Comparison of ENCODE assay signal across 21 mouse cellular contexts in the genomic region with DNA sequence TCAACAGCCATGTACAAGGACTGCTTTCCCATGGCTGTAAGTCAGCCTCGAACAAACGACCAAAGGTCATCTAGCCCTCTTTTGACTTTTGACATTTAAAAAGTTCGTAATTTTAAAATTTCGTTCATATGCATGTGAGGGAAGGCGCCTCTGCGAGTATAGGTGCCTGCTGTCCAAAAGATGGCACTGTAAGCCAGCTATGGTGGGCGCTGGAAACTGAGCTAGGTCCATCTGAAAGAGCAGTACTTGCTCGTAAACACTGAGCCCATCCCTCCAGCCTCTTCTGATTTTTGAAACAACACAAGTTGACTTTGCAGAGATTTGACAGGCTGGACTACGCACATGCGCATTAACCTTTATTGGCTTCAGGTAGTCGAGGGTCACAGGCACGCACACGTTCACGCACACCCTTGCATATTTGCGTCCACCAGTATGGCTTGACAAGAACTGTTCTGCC. TPM values are rescaled to one million over a fixed set of nuclear protein-coding genes. Genes with fewer than 3 reads are reported as not detected.
DNase-seq lines count a peak whose midpoint lies in the region; ATAC-seq and TF ChIP-seq lines count a peak whose summit lies in the region.
"Had no signal": no experiment of that assay in that cellular context is flagged by ENCODE, and none has a peak within 500 bp of the region (broad histone marks: within the 10 kb centered on the region; RNA-seq: fewer than 3 reads in every experiment).

A gene (plus strand): TSS at position 407 of the 457 bp plus-strand sequence.

- H3K36me3 ChIP-seq in kidney, adult 2 months (ENCODE audit: control insufficient read depth, insufficient read depth, low read length): no peaks in the 10 kb centered on the region
- no peaks in the 10 kb centered on the region for H3K36me3 ChIP-seq in kidney, embryonic 15.5 days
- H3K36me3 ChIP-seq in midbrain, postnatal 0 days (ENCODE audit: insufficient read depth, low read length): no peaks in the 10 kb centered on the region
- no peaks in the 10 kb centered on the region for H3K36me3 ChIP-seq in midbrain, embryonic 13.5 days
- no peaks in the 10 kb centered on the region for H3K36me3 ChIP-seq in MEL (ENCODE audit: control insufficient read depth in 1 of 2, insufficient read depth in 2 of 2, low read length in 2 of 2)
- H3K36me3 ChIP-seq: liver, embryonic 12.5 days had no signal

- 0 out of 2 replicates have a peak, but pooled peaks have one; percentile 17 for TF ChIP-seq CTCF in kidney, adult 2 months (conservative IDR thresholded peaks at IDR 0.05; ENCODE audit: insufficient read depth, insufficient read length, low read depth, low read length)
- peak; percentile 46 for TF ChIP-seq CTCF in midbrain, postnatal 0 days (IDR thresholded peaks at IDR 0.05)
- peak in 2 of 3 experiments; percentile 27 to 35; a peak in 3 of 6 replicates for TF ChIP-seq CTCF in MEL (IDR thresholded peaks at IDR 0.05 in 2 of 3, conservative IDR thresholded peaks at IDR 0.05 in 1 of 3; ENCODE audit: control insufficient read depth in 1 of 3, insufficient read depth in 1 of 3, low read depth in 2 of 3, low read length in 3 of 3, poor library complexity in 1 of 3, severe bottlenecking in 1 of 3)

- H3K9me3 ChIP-seq in kidney, embryonic 15.5 days (replicated peaks): no peaks in the 10 kb centered on the region
- H3K9me3 ChIP-seq in midbrain, postnatal 0 days (ENCODE audit: low read length): no peaks in the 10 kb centered on the region
- H3K9me3 ChIP-seq in midbrain, embryonic 13.5 days: no peaks in the 10 kb centered on the region
- H3K9me3 ChIP-seq in MEL (replicated peaks; ENCODE audit: insufficient read depth, low read length): no peaks in the 10 kb centered on the region
- H3K9me3 ChIP-seq: liver, embryonic 12.5 days had no signal

- no peak within 1 kb of the TSS for H3K27ac ChIP-seq in kidney, adult 2 months (ENCODE audit: insufficient read depth, low read depth, low read length)
- H3K27ac ChIP-seq in kidney, embryonic 15.5 days: no peak within 1 kb of the TSS
- H3K27ac ChIP-seq in midbrain, postnatal 0 days (ENCODE audit: low read depth, low read length): no peak within 1 kb of the TSS
- H3K27ac ChIP-seq in midbrain, embryonic 13.5 days: no peak within 1 kb of the TSS
- H3K27ac ChIP-seq in MEL (ENCODE audit: control insufficient read depth, low read depth, low read length): no peak within 1 kb of the TSS
- H3K27ac ChIP-seq: liver, embryonic 12.5 days had no signal

- no peak for TF ChIP-seq POLR2A in kidney, adult 2 months (IDR thresholded peaks at IDR 0.05; ENCODE audit: low read depth, low read length)
- TF ChIP-seq POLR2A in MEL (IDR thresholded peaks at IDR 0.05; ENCODE audit: control insufficient read depth in 1 of 2, insufficient read depth in 1 of 2, low read depth in 1 of 2, low read length in 2 of 2, poor library complexity in 1 of 2): no peak

- H3K27me3 ChIP-seq in kidney, adult 2 months (replicated peaks; ENCODE audit: control insufficient read depth, insufficient read depth, low read length): no peaks in the 10 kb centered on the region
- H3K27me3 ChIP-seq in kidney, embryonic 15.5 days: no peaks in the 10 kb centered on the region
- no peaks in the 10 kb centered on the region for H3K27me3 ChIP-seq in midbrain, postnatal 0 days (ENCODE audit: insufficient read depth, low read length)
- no peaks in the 10 kb centered on the region for H3K27me3 ChIP-seq in midbrain, embryonic 13.5 days
- H3K27me3 ChIP-seq in MEL (ENCODE audit: control insufficient read depth in 1 of 2, insufficient read depth in 2 of 2, low read length in 2 of 2): no peaks in the 10 kb centered on the region; a peak in 1 of 4 replicates

- TF ChIP-seq RAD21 in MEL (IDR thresholded peaks at IDR 0.05; ENCODE audit: low read depth, low read length): peak; percentile 35

- H3K9ac ChIP-seq in kidney, embryonic 15.5 days: no peak within 1 kb of the TSS
- no peak within 1 kb of the TSS for H3K9ac ChIP-seq in midbrain, postnatal 0 days (replicated peaks; ENCODE audit: low read length, poor library complexity, severe bottlenecking)
- H3K9ac ChIP-seq in midbrain, embryonic 13.5 days (replicated peaks): no peak within 1 kb of the TSS
- H3K9ac ChIP-seq in MEL (ENCODE audit: control insufficient read depth, low read depth, low read length, poor library complexity, severe bottlenecking): no peak within 1 kb of the TSS
- H3K9ac ChIP-seq: forebrain, postnatal 0 days; liver, embryonic 12.5 days had no signal

- WGBS in kidney, adult 2 months: 75% methylated on average over 15 of the region's 15 CpGs
- WGBS in kidney, embryonic 15.5 days: 78% methylated on average over 15 of the region's 15 CpGs
- 79% methylated on average over 15 of the region's 15 CpGs for WGBS in midbrain, postnatal 0 days
- WGBS in midbrain, embryonic 13.5 days: 83% methylated on average over 15 of the region's 15 CpGs

- H3K4me2 ChIP-seq in kidney, embryonic 15.5 days: no peak within 1 kb of the TSS
- H3K4me2 ChIP-seq in midbrain, postnatal 0 days (ENCODE audit: low read depth, low read length, poor library complexity, severe bottlenecking): no peak within 1 kb of the TSS
- no peak within 1 kb of the TSS for H3K4me2 ChIP-seq in midbrain, embryonic 13.5 days (replicated peaks)
- H3K4me2 ChIP-seq: liver, embryonic 12.5 days; midbrain, embryonic 11.5 days had no signal

- no peak for DNase-seq in kidney, adult 2 months
- peak; percentile 8 for DNase-seq in midbrain, postnatal 0 days (ENCODE audit: low spot score)
- DNase-seq in MEL (ENCODE audit: low read depth, low spot score): peak; percentile 12
- peak; percentile 14 for DNase-seq in embryo, embryonic 11 days
- DNase-seq in left cerebral cortex, postnatal 36 days (ENCODE audit: low spot score in 2 of 2): no peak
- DNase-seq in urinary bladder, adult 2 months (ENCODE audit: low spot score): no peak
- DNase-seq: adrenal gland, adult 2 months; cerebellum, adult 2 months; forebrain, postnatal 0 days; heart, postnatal 14 days; kidney, postnatal 14 days; lung, postnatal 14 days; thymus, postnatal 25 days had no signal

- no peak for ATAC-seq in kidney, embryonic 15.5 days (replicated peaks; ENCODE audit: low FRiP score)
- ATAC-seq in midbrain, postnatal 0 days (ENCODE audit: low FRiP score): no peak
- no peak for ATAC-seq in midbrain, embryonic 13.5 days
- ATAC-seq: forebrain, postnatal 0 days; liver, embryonic 12.5 days had no signal

- H3K79me2 ChIP-seq in MEL (ENCODE audit: control insufficient read depth, insufficient read depth, low read length, poor library complexity): no peaks in the 10 kb centered on the region

- H3K4me3 ChIP-seq in kidney, adult 2 months (ENCODE audit: insufficient read depth, low read depth, low read length): no peak within 1 kb of the TSS
- H3K4me3 ChIP-seq in kidney, embryonic 15.5 days (replicated peaks): no peak within 1 kb of the TSS
- H3K4me3 ChIP-seq in midbrain, postnatal 0 days (ENCODE audit: low read depth, low read length): no peak within 1 kb of the TSS
- no peak within 1 kb of the TSS for H3K4me3 ChIP-seq in midbrain, embryonic 13.5 days (replicated peaks)
- H3K4me3 ChIP-seq in MEL (ENCODE audit: control insufficient read depth in 1 of 2, insufficient read depth in 1 of 2, low read depth in 2 of 2, low read length in 2 of 2): no peak within 1 kb of the TSS
- H3K4me3 ChIP-seq: liver, embryonic 12.5 days had no signal

- no peaks in the 10 kb centered on the region for H3K4me1 ChIP-seq in kidney, adult 2 months (ENCODE audit: control insufficient read depth, insufficient read depth, low read length)
- no peaks in the 10 kb centered on the region for H3K4me1 ChIP-seq in kidney, embryonic 15.5 days
- H3K4me1 ChIP-seq in midbrain, postnatal 0 days (ENCODE audit: insufficient read depth, low read length): no peaks in the 10 kb centered on the region
- H3K4me1 ChIP-seq in midbrain, embryonic 13.5 days (replicated peaks): no peaks in the 10 kb centered on the region
- H3K4me1 ChIP-seq in MEL (ENCODE audit: control insufficient read depth in 1 of 2, insufficient read depth in 2 of 2, low read length in 2 of 2): no peaks in the 10 kb centered on the region
- H3K4me1 ChIP-seq: liver, embryonic 12.5 days had no signal

- intact Hi-C loops in left cerebral cortex, postnatal 36 days (cut with DNase I): no loop called here

- TF ChIP-seq EP300 in MEL (IDR thresholded peaks at IDR 0.05; ENCODE audit: low read depth in 1 of 2, low read length in 2 of 2): no peak

TF ChIP-seq in MEL, 35 proteins besides CTCF, POLR2A, EP300 and RAD21:
- TF ChIP-seq CHD1 (IDR thresholded peaks at IDR 0.05; ENCODE audit: low read depth, low read length) (no peak), E2F4 (IDR thresholded peaks at IDR 0.05; ENCODE audit: borderline replicate concordance, low read depth, low read length) (no peak), MAX (IDR thresholded peaks at IDR 0.05; ENCODE audit: low read length) (no peak), NELFE (IDR thresholded peaks at IDR 0.05; ENCODE audit: low read depth, low read length) (no peak), SMC3 (IDR thresholded peaks at IDR 0.05; ENCODE audit: low read depth, low read length) (peak; percentile 16; the same call in 1 of the 2 replicates), MYC (IDR thresholded peaks at IDR 0.05; ENCODE audit: low read depth, low read length) (no peak)

RNA-seq across cellular contexts. Expression of the gene that starts here (rescaled TPM):
- polyA plus RNA-seq in kidney, adult 2 months (2012; rRNA removed): not detected in 2 replicates
- not detected in 2 replicates for polyA plus RNA-seq in kidney, embryonic 15.5 days (2015; fragmentation: Nextera tagmentation; extraction: Ambion mirVana)
- 0.14 and 0.16 TPM in 2 replicates for total RNA-seq in midbrain, postnatal 0 days (2014; rRNA removed)
- polyA plus RNA-seq in midbrain, postnatal 0 days (2015; fragmentation: Nextera tagmentation; extraction: Ambion mirVana): 0.23 and 0.35 TPM in 2 replicates
- 0.18 TPM in 1 of 2 replicates, not detected in the other for polyA plus RNA-seq in midbrain, embryonic 13.5 days (2015; fragmentation: Nextera tagmentation; extraction: Ambion mirVana)
- not detected in 2 replicates for total RNA-seq in MEL (2012; rRNA removed)
- not detected for polyA plus RNA-seq in MEL (2012; ENCODE audit: insufficient read depth in 1 of 2, insufficient read length in 2 of 2, low read depth in 1 of 2, low replicate concordance in 2 of 2, missing spikeins in 1 of 2)
- total RNA-seq in left cerebral cortex, postnatal 36 days (2021): under 1 TPM; 0.27 to 0.39 TPM
- polyA plus RNA-seq in urinary bladder, adult 2 months (2012; rRNA removed): 0.04 and 0.12 TPM in 2 replicates
- total RNA-seq: adrenal gland, adult 2 months; heart, postnatal 14 days had no signal
- polyA plus RNA-seq: adrenal gland, adult 2 months; embryonic facial prominence, embryonic 11.5 days; liver, embryonic 12.5 days; midbrain, embryonic 11.5 days; neural tube, embryonic 11.5 days; small intestine, adult 2 months; stomach, embryonic 14.5 days had no signal

Comparison
In these comparisons a context has a peak if more than half of its experiments do, and no peak if none do; other contexts are left out.
1. Peak in DNase-seq in midbrain, postnatal 0 days; RNA of the gene not detected or under 1 TPM.
2. Peak in DNase-seq in MEL; RNA of the gene not detected or under 1 TPM.